Mouse (Mus musculus) limb, embryonic 14.5 days (tissue): ENCODE measurements at regions not wholly inside any gene's neighbourhood (a gene's known extent, or its start where the extent isn't known, plus 50 kb on each side); places are given as distances from the start of the nearest gene placed in this dataset.
A peak's percentile ranks its signal among the peaks of the same experiment; 100 is the strongest.

Experiments used
- ATAC-seq: fragments of 200-750 bp; cut with Nextera tagmentation; 2 replicates; pipeline ENCODE4 v1.8.0; 2017; ENCODE audit warnings: low read depth, moderate number of reproducible peaks, moderate TSS enrichment; ENCODE audit not compliant: low FRiP score
- DNase-seq: peaks from one replicate; pipeline ENCODE4 v3.0.0-alpha.2; 2015; ENCODE audit warnings: low spot score
- H3K27ac ChIP-seq: fragments of 300-500 bp; sonication (generic); replicated peaks from 2 replicates; pipeline ENCODE4 v1.5.1; 2014; ENCODE audit warnings: low read depth, mild to moderate bottlenecking, low read length, moderate library complexity, mixed read lengths
- H3K27me3 ChIP-seq: fragments of 300-500 bp; sonication (generic); 2 replicates; pipeline ENCODE4 v1.6.1; 2014; ENCODE audit warnings: low read length, mixed read lengths; ENCODE audit not compliant: control insufficient read depth, insufficient read depth
- H3K36me3 ChIP-seq: fragments of 300-500 bp; sonication (generic); 2 replicates; pipeline ENCODE4 v1.6.1; 2014; ENCODE audit warnings: mild to moderate bottlenecking, low read length, moderate library complexity, mixed read lengths; ENCODE audit not compliant: control insufficient read depth, insufficient read depth
- H3K4me1 ChIP-seq: fragments of 300-500 bp; sonication (generic); 2 replicates; pipeline ENCODE4 v1.6.1; 2014; ENCODE audit warnings: antibody characterized with exemption, low read length, mixed read lengths; ENCODE audit not compliant: control insufficient read depth, insufficient read depth
- H3K4me2 ChIP-seq: fragments of 300-500 bp; sonication (generic); replicated peaks from 2 replicates; pipeline ENCODE4 v1.6.1; 2014; ENCODE audit warnings: low read depth, mild to moderate bottlenecking, low read length, moderate library complexity; ENCODE audit not compliant: severe bottlenecking
- H3K4me3 ChIP-seq: fragments of 300-500 bp; sonication (generic); replicated peaks from 2 replicates; pipeline ENCODE4 v1.5.1; 2014; ENCODE audit warnings: low read length
- H3K9ac ChIP-seq: fragments of 300-500 bp; sonication (generic); 2 replicates; pipeline ENCODE4 v1.6.1; 2014; ENCODE audit warnings: mild to moderate bottlenecking, low read depth, low read length, moderate library complexity; ENCODE audit not compliant: severe bottlenecking
- H3K9me3 ChIP-seq: fragments of 300-500 bp; sonication (generic); 2 replicates; pipeline ENCODE4 v1.6.1; 2016; ENCODE audit warnings: low read length; ENCODE audit not compliant: control insufficient read depth
- POLR2A ChIP-seq: fragments of 200-500 bp; IDR thresholded peaks from 2 replicates; pipeline ENCODE4 v1.8.0; 2012; ENCODE audit warnings: inconsistent platforms, mild to moderate bottlenecking, moderate library complexity, borderline replicate concordance; ENCODE audit not compliant: insufficient read depth, insufficient read length; ENCODE audit errors: extremely low read depth
- WGBS: fragments of 180-500 bp; shearing (Covaris S2); extraction: QIAGEN DNeasy Blood & Tissue Kit; methylation state at CpG from one replicate; pipeline ENCODE4 v1.1.7; 2014; 5-methylcytosine and 5-hydroxymethylcytosine counted together

- Histone ChIP-seq H3K4me1 (no peaks in the 10 kb centered on the region), H3K36me3 (no peaks in the 10 kb centered on the region), H3K4me3 (no peak overlapping the region), H3K4me2 (no peak overlapping the region), H3K27ac (no peak overlapping the region), H3K27me3 (no peaks in the 10 kb centered on the region), H3K9ac (no peak overlapping the region), H3K9me3 (no peaks in the 10 kb centered on the region)
- no peak for ATAC-seq
- DNase-seq: peak; percentile 71
- TF ChIP-seq POLR2A: no peak
- 81% methylated on average over 15 of the region's 15 CpGs for WGBS
Observed at GRCm38 (mm10) chr13:69867296-69868065, 65.3 kb downstream of the Med10 start.

- Histone ChIP-seq H3K4me2 (no peak overlapping the region), H3K4me1 (no peaks in the 10 kb centered on the region), H3K9me3 (no peaks in the 10 kb centered on the region), H3K9ac (no peak overlapping the region), H3K27me3 (no peaks in the 10 kb centered on the region), H3K27ac (no peak overlapping the region), H3K36me3 (no peaks in the 10 kb centered on the region), H3K4me3 (no peak overlapping the region)
- TF ChIP-seq POLR2A: no peak
- no peak for ATAC-seq
- DNase-seq: peak; percentile 87
- 18% methylated on average over 5 of the region's 5 CpGs for WGBS
Observed at GRCm38 (mm10) chr13:69896536-69896935, 94.3 kb downstream of the Med10 start.

- Histone ChIP-seq H3K4me2 (no peak overlapping the region), H3K27ac (no peak overlapping the region), H3K9me3 (no peaks in the 10 kb centered on the region), H3K27me3 (no peaks in the 10 kb centered on the region), H3K9ac (no peak overlapping the region), H3K36me3 (no peaks in the 10 kb centered on the region), H3K4me1 (no peaks in the 10 kb centered on the region), H3K4me3 (no peak overlapping the region)
- ATAC-seq (no peak), DNase-seq (no peak)
- no peak for TF ChIP-seq POLR2A
Observed at GRCm38 (mm10) chr13:69901139-69901538, 98.9 kb downstream of the Med10 start.

- Histone ChIP-seq H3K4me1 (no peaks in the 10 kb centered on the region), H3K27me3 (no peaks in the 10 kb centered on the region), H3K9me3 (no peaks in the 10 kb centered on the region), H3K36me3 (no peaks in the 10 kb centered on the region), H3K9ac (no peak overlapping the region), H3K4me2 (no peak overlapping the region), H3K27ac (no peak overlapping the region), H3K4me3 (no peak overlapping the region)
- WGBS: 66% methylated on average over 15 of the region's 15 CpGs
- TF ChIP-seq POLR2A: no peak
- no peak for ATAC-seq
- no peak for DNase-seq
Observed at GRCm38 (mm10) chr13:69906802-69907537, 104.8 kb downstream of the Med10 start.

- TF ChIP-seq POLR2A: no peak
- no peaks in the 10 kb centered on the region for H3K36me3 ChIP-seq
- no peak overlapping the region for H3K9ac ChIP-seq
- no peak for DNase-seq
- WGBS: 72% methylated on average over 3 of the region's 3 CpGs
- no peak overlapping the region for H3K4me2 ChIP-seq
- no peaks in the 10 kb centered on the region for H3K27me3 ChIP-seq
- H3K4me3 ChIP-seq: no peak overlapping the region
- no peak for ATAC-seq
- no peaks in the 10 kb centered on the region for H3K4me1 ChIP-seq
- no peak overlapping the region for H3K27ac ChIP-seq
- no peaks in the 10 kb centered on the region for H3K9me3 ChIP-seq
Observed at GRCm38 (mm10) chr13:69915796-69916195, 113.6 kb downstream of the Med10 start.
